Mouse (Mus musculus): ENCODE measurements around the gene Bcorl1. TPM values are rescaled to one million over a fixed set of nuclear protein-coding genes. Genes with fewer than 3 reads are reported as not detected.
A peak's percentile ranks its signal among the peaks of the same experiment; 100 is the strongest.

Bcorl1 gene
- polyA plus RNA-seq, 1 experiment from 2014 or later = 3.1 TPM

GRCm38 (mm10) chrX:48343461-48343952 is 2.3 kb downstream of the Bcorl1 start:
- peaks cover 12% of the 10 kb centered on the region for H3K27me3 ChIP-seq
- H3K4me1 ChIP-seq (replicated peaks) = peaks cover 10% of the 10 kb centered on the region; the same call in 1 of the 2 replicates
- WGBS = 4% methylated on average over 29 of the region's 36 CpGs
- H3K9ac ChIP-seq = peak overlapping the region; percentile 60
- peak overlapping the region; percentile 90 for H3K4me2 ChIP-seq
- no peaks in the 10 kb centered on the region for H3K9me3 ChIP-seq (replicated peaks)
- H3K27ac ChIP-seq = peak overlapping the region; percentile 79
- peak; percentile 88 for ATAC-seq (replicated peaks; ENCODE audit: insufficient number of reproducible peaks, insufficient read depth, low FRiP score, low read depth)
- peak overlapping the region; percentile 64 for H3K4me3 ChIP-seq
- H3K36me3 ChIP-seq = no peaks in the 10 kb centered on the region

- peak overlapping the region; percentile 90 for H3K4me2 ChIP-seq
- H3K9ac ChIP-seq = peak overlapping the region; percentile 60
- 4% methylated on average over 30 of the region's 30 CpGs for WGBS
- peaks cover 12% of the 10 kb centered on the region for H3K27me3 ChIP-seq
- H3K4me1 ChIP-seq (replicated peaks) = peaks cover 10% of the 10 kb centered on the region; the same call in 1 of the 2 replicates
- peak overlapping the region; percentile 64 for H3K4me3 ChIP-seq
- ATAC-seq (replicated peaks; ENCODE audit: insufficient number of reproducible peaks, insufficient read depth, low FRiP score, low read depth) = peak; percentile 0; the same call in 1 of the 2 replicates
- no peaks in the 10 kb centered on the region for H3K36me3 ChIP-seq
- no peaks in the 10 kb centered on the region for H3K9me3 ChIP-seq (replicated peaks)
- peak overlapping the region; percentile 79 for H3K27ac ChIP-seq
Observed at GRCm38 (mm10) chrX:48343966-48344642, 2.9 kb downstream of the Bcorl1 start.

GRCm38 (mm10) chrX:48344643-48345384 is 3.7 kb downstream of the Bcorl1 start:
- peaks cover 9% of the 10 kb centered on the region for H3K27me3 ChIP-seq
- no peaks in the 10 kb centered on the region for H3K36me3 ChIP-seq
- H3K4me1 ChIP-seq (replicated peaks) = peaks cover 10% of the 10 kb centered on the region; the same call in 1 of the 2 replicates
- H3K4me2 ChIP-seq = peak overlapping the region; percentile 90
- H3K27ac ChIP-seq = 0 out of 2 replicates have a peak overlapping the region, but pooled peaks have one; percentile 34
- WGBS = 8% methylated on average over 30 of the region's 61 CpGs
- peak overlapping the region; percentile 60 for H3K9ac ChIP-seq
- ATAC-seq (replicated peaks; ENCODE audit: insufficient number of reproducible peaks, insufficient read depth, low FRiP score, low read depth) = no peak
- H3K4me3 ChIP-seq = peak overlapping the region; percentile 64
- H3K9me3 ChIP-seq (replicated peaks) = no peaks in the 10 kb centered on the region

GRCm38 (mm10) chrX:48345385-48345932 is 4.3 kb downstream of the Bcorl1 start:
- 14% methylated on average over 20 of the region's 45 CpGs for WGBS
- no peak for ATAC-seq (replicated peaks; ENCODE audit: insufficient number of reproducible peaks, insufficient read depth, low FRiP score, low read depth)
- Histone ChIP-seq H3K36me3 (no peaks in the 10 kb centered on the region), H3K27ac (0 out of 2 replicates have a peak overlapping the region, but pooled peaks have one; percentile 34), H3K27me3 (peaks cover 7% of the 10 kb centered on the region), H3K4me1 (replicated peaks) (peaks cover 10% of the 10 kb centered on the region; the same call in 1 of the 2 replicates), H3K4me2 (peak overlapping the region; percentile 90), H3K9me3 (replicated peaks) (no peaks in the 10 kb centered on the region), H3K9ac (peak overlapping the region; percentile 60), H3K4me3 (peak overlapping the region; percentile 64)

GRCm38 (mm10) chrX:48355346-48355745 is 14.2 kb downstream of the Bcorl1 start:
- Histone ChIP-seq H3K9ac (no peak overlapping the region), H3K4me2 (no peak overlapping the region), H3K4me3 (no peak overlapping the region), H3K36me3 (no peaks in the 10 kb centered on the region), H3K9me3 (replicated peaks) (no peaks in the 10 kb centered on the region), H3K27me3 (no peaks in the 10 kb centered on the region), H3K4me1 (replicated peaks) (no peaks in the 10 kb centered on the region), H3K27ac (no peak overlapping the region)
- WGBS = 78% methylated on average over 6 of the region's 6 CpGs
- ATAC-seq (replicated peaks; ENCODE audit: insufficient number of reproducible peaks, insufficient read depth, low FRiP score, low read depth) = no peak

- Histone ChIP-seq H3K4me3 (no peak overlapping the region), H3K27me3 (no peaks in the 10 kb centered on the region), H3K27ac (no peak overlapping the region), H3K4me2 (no peak overlapping the region), H3K4me1 (replicated peaks) (no peaks in the 10 kb centered on the region), H3K36me3 (no peaks in the 10 kb centered on the region; the same call in 1 of the 2 replicates), H3K9ac (no peak overlapping the region), H3K9me3 (replicated peaks) (no peaks in the 10 kb centered on the region)
- 51% methylated on average over 15 of the region's 15 CpGs for WGBS
- ATAC-seq (replicated peaks; ENCODE audit: insufficient number of reproducible peaks, insufficient read depth, low FRiP score, low read depth) = no peak
Observed at GRCm38 (mm10) chrX:48365836-48366577, 24.8 kb downstream of the Bcorl1 start.

GRCm38 (mm10) chrX:48367841-48368240 is 26.7 kb downstream of the Bcorl1 start:
- H3K36me3 ChIP-seq = no peaks in the 10 kb centered on the region; the same call in 1 of the 2 replicates
- no peak overlapping the region for H3K9ac ChIP-seq
- no peak overlapping the region for H3K4me3 ChIP-seq
- no peak overlapping the region for H3K4me2 ChIP-seq
- no peaks in the 10 kb centered on the region for H3K9me3 ChIP-seq (replicated peaks)
- no peak overlapping the region for H3K27ac ChIP-seq
- no peaks in the 10 kb centered on the region for H3K27me3 ChIP-seq
- no peaks in the 10 kb centered on the region for H3K4me1 ChIP-seq (replicated peaks)
- WGBS = 93% methylated on average over 9 of the region's 9 CpGs
- ATAC-seq (replicated peaks; ENCODE audit: insufficient number of reproducible peaks, insufficient read depth, low FRiP score, low read depth) = no peak

GRCm38 (mm10) chrX:48383643-48384042 is 42.5 kb downstream of the Bcorl1 start:
- no peak overlapping the region for H3K4me3 ChIP-seq
- ATAC-seq (replicated peaks; ENCODE audit: insufficient number of reproducible peaks, insufficient read depth, low FRiP score, low read depth) = no peak
- no peak overlapping the region for H3K9ac ChIP-seq
- no peak overlapping the region for H3K4me2 ChIP-seq
- 49% methylated on average over 7 of the region's 7 CpGs for WGBS
- H3K9me3 ChIP-seq (replicated peaks) = no peaks in the 10 kb centered on the region
- no peak overlapping the region for H3K27ac ChIP-seq
- H3K27me3 ChIP-seq = no peaks in the 10 kb centered on the region
- H3K4me1 ChIP-seq (replicated peaks) = no peaks in the 10 kb centered on the region
- peaks cover 13% of the 10 kb centered on the region; the same call in 1 of the 2 replicates for H3K36me3 ChIP-seq

GRCm38 (mm10) chrX:48385927-48386326 is 44.8 kb downstream of the Bcorl1 start:
- Histone ChIP-seq H3K4me2 (no peak overlapping the region), H3K9me3 (replicated peaks) (no peaks in the 10 kb centered on the region), H3K27ac (no peak overlapping the region), H3K9ac (no peak overlapping the region), H3K36me3 (peaks cover 20% of the 10 kb centered on the region), H3K4me3 (no peak overlapping the region), H3K27me3 (no peaks in the 10 kb centered on the region), H3K4me1 (replicated peaks) (no peaks in the 10 kb centered on the region)
- 47% methylated on average over 4 of the region's 4 CpGs for WGBS
- ATAC-seq (replicated peaks; ENCODE audit: insufficient number of reproducible peaks, insufficient read depth, low FRiP score, low read depth) = no peak

- H3K4me3 ChIP-seq = no peak overlapping the region
- peaks cover 27% of the 10 kb centered on the region for H3K36me3 ChIP-seq
- no peaks in the 10 kb centered on the region for H3K9me3 ChIP-seq (replicated peaks)
- H3K27ac ChIP-seq = no peak overlapping the region
- no peak overlapping the region for H3K9ac ChIP-seq
- H3K4me2 ChIP-seq = no peak overlapping the region
- WGBS = 83% methylated on average over 6 of the region's 6 CpGs
- H3K4me1 ChIP-seq (replicated peaks) = no peaks in the 10 kb centered on the region
- no peak for ATAC-seq (replicated peaks; ENCODE audit: insufficient number of reproducible peaks, insufficient read depth, low FRiP score, low read depth)
- H3K27me3 ChIP-seq = no peaks in the 10 kb centered on the region
Observed at GRCm38 (mm10) chrX:48389380-48389779, 48.2 kb downstream of the Bcorl1 start.

Measured in heart, embryonic 15.5 days (tissue).